Mouse (Mus musculus) 3T3-L1 (cell line): ENCODE measurements around the gene Ambra1.

Experiments
- DNase-seq: peaks from one replicate; pipeline ENCODE4 v3.0.0-alpha.2; 2015; ENCODE audit warnings: low read depth, low spot score

The Ambra1 gene

GRCm38 (mm10) chr2:91959544-91960410, 229.8 kb downstream of the Ambra1 start:
- DNase-seq, result no peak

- no peak for DNase-seq
Measured at GRCm38 (mm10) chr2:91960459-91960858, 230.5 kb downstream of the Ambra1 start.

- DNase-seq, result no peak
Measured at GRCm38 (mm10) chr2:91961901-91962761, 232.2 kb downstream of the Ambra1 start.

GRCm38 (mm10) chr2:91962864-91963401, 233.0 kb downstream of the Ambra1 start:
- no peak for DNase-seq

GRCm38 (mm10) chr2:91963443-91963932, 233.6 kb downstream of the Ambra1 start:
- DNase-seq, result peak; percentile 90

GRCm38 (mm10) chr2:91964610-91965204, 234.8 kb downstream of the Ambra1 start:
- no peak for DNase-seq

- no peak for DNase-seq
Measured at GRCm38 (mm10) chr2:91965417-91965816, 235.5 kb downstream of the Ambra1 start.

- no peak for DNase-seq
Measured at GRCm38 (mm10) chr2:91966367-91966766, 236.4 kb downstream of the Ambra1 start.

GRCm38 (mm10) chr2:91967962-91968361, 238.0 kb downstream of the Ambra1 start:
- DNase-seq, result peak; percentile 50
